Mouse (Mus musculus): ENCODE data around the gene Cdk11b. TPM values are rescaled to one million over a fixed set of nuclear protein-coding genes. Genes with fewer than 3 reads are reported as not detected.

Gene Cdk11b
- total and polyA plus RNA-seq, 3 experiments: 15.6 to 82.0 (median 26.6) TPM

- Histone ChIP-seq H3K4me1 (ENCODE audit: control insufficient read depth in 1 of 2, insufficient read depth in 2 of 2) (peaks cover 0 to 8% of the 10 kb centered on the region in 2 experiments; a peak in 1 of 4 replicates), H3K27me3 (replicated peaks) (no peaks in the 10 kb centered on the region), H3K36me3 (replicated peaks in 1 of 2; ENCODE audit: control insufficient read depth in 1 of 2, insufficient read depth in 1 of 2, low read length in 1 of 2) (peaks cover 74 to 95% of the 10 kb centered on the region in 2 experiments), H3K9ac (ENCODE audit: insufficient read depth, low read depth) (no peak overlapping the region), H3K79me2 (replicated peaks; ENCODE audit: control insufficient read depth, extremely low read depth, insufficient read depth, poor library complexity, severe bottlenecking) (no peaks in the 10 kb centered on the region), H3K4me3 (replicated peaks in 1 of 3; ENCODE audit: low read depth in 2 of 3, low read length in 2 of 3, poor library complexity in 1 of 3) (no peak overlapping the region), H3K27ac (ENCODE audit: insufficient read depth, low read depth) (no peak overlapping the region), H3K4me2 (ENCODE audit: insufficient read depth, low read depth, poor library complexity, severe bottlenecking) (no peak overlapping the region), H3K9me3 (replicated peaks; ENCODE audit: low read length) (no peaks in the 10 kb centered on the region)
- in situ Hi-C loops (cut with MboI; ENCODE audit: low pct_ligation_motif_present, low pct_unique_long_range_greater_than_20kb, low sequenced_read_pairs): no loop called here
- dilution Hi-C loops (cut with MboI; ENCODE audit: extremely low pct_ligation_motif_present, extremely low pct_unique_long_range_greater_than_20kb, low sequenced_read_pairs): no loop called here
- no peak for TF ChIP-seq PAX5 (IDR thresholded peaks at IDR 0.05; ENCODE audit: low read length)
- TF ChIP-seq TCF12 (IDR thresholded peaks at IDR 0.05; ENCODE audit: low read depth, low read length): no peak
- no peak for TF ChIP-seq USF1 (IDR thresholded peaks at IDR 0.05; ENCODE audit: low read depth, low read length)
- no peak for TF ChIP-seq NELFE (IDR thresholded peaks at IDR 0.05; ENCODE audit: low read depth, low read length)
- TF ChIP-seq HCFC1 (IDR thresholded peaks at IDR 0.05; ENCODE audit: low read depth, low read length): no peak
- no peak for TF ChIP-seq MAX (IDR thresholded peaks at IDR 0.05; ENCODE audit: low read length)
- TF ChIP-seq BHLHE40 (IDR thresholded peaks at IDR 0.05; ENCODE audit: low read depth, low read length): no peak
- TF ChIP-seq MXI1 (IDR thresholded peaks at IDR 0.05; ENCODE audit: low read depth, low read length): no peak
- TF ChIP-seq GABPA (IDR thresholded peaks at IDR 0.05; ENCODE audit: insufficient replicate concordance, low read depth, low read length): no peak
- no peak for TF ChIP-seq EP300 (IDR thresholded peaks at IDR 0.05; ENCODE audit: low read length)
- no peak for TF ChIP-seq E2F4 (IDR thresholded peaks at IDR 0.05; ENCODE audit: insufficient replicate concordance, low read depth, low read length)
- no peak for TF ChIP-seq JUN (IDR thresholded peaks at IDR 0.05; ENCODE audit: insufficient read depth, low read depth, low read length)
- TF ChIP-seq UBTF (IDR thresholded peaks at IDR 0.05; ENCODE audit: low read depth, low read length): no peak
- TF ChIP-seq ZKSCAN1 (IDR thresholded peaks at IDR 0.05; ENCODE audit: borderline replicate concordance, low read depth, low read length): no peak
- no peak for TF ChIP-seq RAD21 (IDR thresholded peaks at IDR 0.05; ENCODE audit: low read depth, low read length)
- no peak for TF ChIP-seq MYC (IDR thresholded peaks at IDR 0.05; ENCODE audit: low read depth, low read length)
- TF ChIP-seq MAZ (IDR thresholded peaks at IDR 0.05; ENCODE audit: low read depth, low read length): no peak
- TF ChIP-seq MAFK (IDR thresholded peaks at IDR 0.05; ENCODE audit: insufficient replicate concordance, low read length): no peak
- no peak for TF ChIP-seq CHD2 (IDR thresholded peaks at IDR 0.05; ENCODE audit: low read length)
- TF ChIP-seq POLR2AphosphoS2 (IDR thresholded peaks at IDR 0.05; ENCODE audit: low read depth, low read length): no peak
- no peak for DNase-seq (ENCODE audit: extremely low read depth)
Measured at GRCm38 (mm10) chr4:155660641-155661040, 36.0 kb downstream of the Cdk11b start.

DNA sequence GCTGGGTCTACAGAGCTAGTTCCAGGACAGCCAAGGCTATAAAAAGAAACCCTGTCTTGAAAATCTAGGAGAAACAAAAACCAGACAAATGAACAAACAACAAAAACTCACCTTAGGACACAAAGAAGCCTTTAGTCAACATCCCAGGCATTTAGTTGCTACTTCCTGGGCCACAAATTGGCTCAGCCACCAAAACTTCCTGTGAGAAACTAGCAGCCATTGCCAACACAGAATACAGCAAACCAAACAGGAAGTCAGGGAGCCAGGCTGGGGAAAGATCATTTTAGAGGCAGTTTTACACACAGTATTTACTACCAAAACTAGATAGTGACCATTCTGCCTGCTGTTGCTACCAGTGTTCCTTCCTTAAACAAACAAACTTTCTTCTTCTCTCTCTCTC is 42.2 kb downstream of the Cdk11b start:
- no peak for DNase-seq (ENCODE audit: extremely low read depth)
- in situ Hi-C loops (cut with MboI; ENCODE audit: low pct_ligation_motif_present, low pct_unique_long_range_greater_than_20kb, low sequenced_read_pairs) (no loop called here), dilution Hi-C loops (cut with MboI; ENCODE audit: extremely low pct_ligation_motif_present, extremely low pct_unique_long_range_greater_than_20kb, low sequenced_read_pairs) (no loop called here)
- TF ChIP-seq JUN (IDR thresholded peaks at IDR 0.05; ENCODE audit: insufficient read depth, low read depth, low read length) (no peak), ELF1 (IDR thresholded peaks at IDR 0.05; ENCODE audit: low read depth, low read length) (peak; percentile 50; the same call in 1 of the 2 replicates)
- no peaks in the 10 kb centered on the region for H3K9me3 ChIP-seq (replicated peaks; ENCODE audit: low read length)
- no peak overlapping the region for H3K4me2 ChIP-seq (ENCODE audit: insufficient read depth, low read depth, poor library complexity, severe bottlenecking)
- H3K9ac ChIP-seq (ENCODE audit: insufficient read depth, low read depth): no peak overlapping the region; the same call in 1 of the 2 replicates
- H3K4me1 ChIP-seq (ENCODE audit: control insufficient read depth in 1 of 2, insufficient read depth in 2 of 2): peaks cover 3 to 25% of the 10 kb centered on the region in 2 experiments
- H3K4me3 ChIP-seq (replicated peaks in 1 of 3; ENCODE audit: low read depth in 2 of 3, low read length in 2 of 3, poor library complexity in 1 of 3): peak overlapping the region in 1 of 3 experiments; percentile 21
- no peak overlapping the region for H3K27ac ChIP-seq (ENCODE audit: insufficient read depth, low read depth)
- peaks cover 27 to 46% of the 10 kb centered on the region in 2 experiments for H3K36me3 ChIP-seq (replicated peaks in 1 of 2; ENCODE audit: control insufficient read depth in 1 of 2, insufficient read depth in 1 of 2, low read length in 1 of 2)
- no peaks in the 10 kb centered on the region for H3K27me3 ChIP-seq (replicated peaks)
- H3K79me2 ChIP-seq (replicated peaks; ENCODE audit: control insufficient read depth, extremely low read depth, insufficient read depth, poor library complexity, severe bottlenecking): no peaks in the 10 kb centered on the region

Data from CH12.LX (cell line).